Mouse (Mus musculus) testis, adult 2 months (tissue): Measurements from ENCODE around the gene Cln3.

ENCODE experiments used
- CTCF ChIP-seq: fragments of 200-500 bp; IDR thresholded peaks from 2 replicates; pipeline ENCODE4 v1.5.1; 2012; ENCODE audit warnings: low read depth, mild to moderate bottlenecking, inconsistent platforms, low read length, moderate library complexity; ENCODE audit not compliant: control insufficient read depth, insufficient read depth, insufficient replicate concordance
- POLR2A ChIP-seq: fragments of 200-500 bp; IDR thresholded peaks from 2 replicates; pipeline ENCODE4 v1.6.1; 2012; ENCODE audit warnings: low read depth, mild to moderate bottlenecking, inconsistent platforms, low read length, moderate library complexity; ENCODE audit not compliant: control insufficient read depth

DNA sequence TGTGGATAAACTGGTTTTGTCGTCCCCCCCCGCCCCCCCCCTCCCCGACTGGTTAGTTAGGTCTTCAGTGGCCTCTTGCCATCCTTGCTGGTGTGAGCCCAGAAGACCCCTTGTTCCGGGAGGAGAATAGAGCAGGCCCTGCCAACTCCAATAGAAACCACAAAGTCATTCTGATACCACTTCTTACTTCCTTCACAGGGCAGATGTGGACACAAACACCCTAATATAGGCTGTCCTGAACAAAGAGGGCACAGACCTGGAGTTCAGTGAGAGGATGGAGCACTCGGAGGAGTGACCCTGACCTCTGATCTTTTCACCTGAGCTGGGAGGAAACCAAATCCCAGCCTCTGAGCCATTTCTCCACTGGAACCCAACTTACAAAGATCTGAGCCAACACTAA, 16.3 kb upstream of the Cln3 start:
- TF ChIP-seq CTCF (no peak), POLR2A (no peak)
